ENCODE assay signal across 9 mouse cellular contexts in genomic region chr4:53826641-53827248, GRCm38 (mm10). TPM values are rescaled to one million over a fixed set of nuclear protein-coding genes. Genes with fewer than 3 reads are reported as not detected.
DNase-seq lines count a peak whose midpoint lies in the region; ATAC-seq and TF ChIP-seq lines count a peak whose summit lies in the region.
"Had no signal": no experiment of that assay in that cellular context is flagged by ENCODE, and none has a peak within 500 bp of the region (broad histone marks: within the 10 kb centered on the region; RNA-seq: fewer than 3 reads in every experiment).

No protein-coding gene starts in this region.

- peak overlapping the region; percentile 73 for H3K4me2 ChIP-seq in forebrain, embryonic 12.5 days
- peak overlapping the region; percentile 73 for H3K4me2 ChIP-seq in limb, embryonic 14.5 days (replicated peaks; ENCODE audit: low read depth, low read length, severe bottlenecking)
- peak overlapping the region; percentile 60 for H3K4me2 ChIP-seq in neural tube, embryonic 14.5 days (ENCODE audit: low read depth, low read length)

- peaks cover 3% of the 10 kb centered on the region; the same call in 1 of the 2 replicates for H3K4me1 ChIP-seq in testis, adult 2 months (ENCODE audit: control insufficient read depth, insufficient read depth, low read length)
- peaks cover 6% of the 10 kb centered on the region for H3K4me1 ChIP-seq in forebrain, embryonic 12.5 days
- H3K4me1 ChIP-seq in limb, embryonic 14.5 days (ENCODE audit: control insufficient read depth, insufficient read depth, low read length): peaks cover 8% of the 10 kb centered on the region; the same call in 1 of the 2 replicates
- H3K4me1 ChIP-seq in neural tube, embryonic 14.5 days (ENCODE audit: control insufficient read depth, insufficient read depth, low read length): peaks cover 3% of the 10 kb centered on the region; the same call in 1 of the 2 replicates

- H3K9ac ChIP-seq in forebrain, embryonic 12.5 days: peak overlapping the region; percentile 77
- peak overlapping the region; percentile 72; the same call in 1 of the 2 replicates for H3K9ac ChIP-seq in limb, embryonic 14.5 days (ENCODE audit: low read depth, low read length, severe bottlenecking)
- H3K9ac ChIP-seq in neural tube, embryonic 14.5 days (replicated peaks; ENCODE audit: low read depth, low read length): peak overlapping the region; percentile 72; the same call in 1 of the 2 replicates

- DNase-seq in testis, postnatal 14 days (ENCODE audit: low spot score): no peak
- no peak for DNase-seq in limb, embryonic 14.5 days (ENCODE audit: low spot score)
- DNase-seq in layer of hippocampus, adult 11-12 months (ENCODE audit: low spot score): no peak
- DNase-seq in testis, postnatal 10 days (ENCODE audit: low spot score): no peak

- no peak for TF ChIP-seq POLR2A in testis, adult 2 months (IDR thresholded peaks at IDR 0.05; ENCODE audit: control insufficient read depth, low read depth, low read length)
- TF ChIP-seq POLR2A in limb, embryonic 14.5 days (IDR thresholded peaks at IDR 0.05; ENCODE audit: borderline replicate concordance, extremely low read depth, insufficient read depth, insufficient read length): no peak

- H3K36me3 ChIP-seq in testis, adult 2 months (ENCODE audit: control insufficient read depth, insufficient read depth, low read length): no peaks in the 10 kb centered on the region
- H3K36me3 ChIP-seq in forebrain, embryonic 12.5 days (replicated peaks): no peaks in the 10 kb centered on the region
- no peaks in the 10 kb centered on the region for H3K36me3 ChIP-seq in limb, embryonic 14.5 days (ENCODE audit: control insufficient read depth, insufficient read depth, low read length)
- H3K36me3 ChIP-seq in neural tube, embryonic 14.5 days (ENCODE audit: control insufficient read depth, insufficient read depth, low read length): no peaks in the 10 kb centered on the region

- WGBS in forebrain, embryonic 12.5 days: 16% methylated on average over 11 of the region's 11 CpGs
- WGBS in limb, embryonic 14.5 days: 16% methylated on average over 11 of the region's 11 CpGs
- WGBS in neural tube, embryonic 14.5 days: 20% methylated on average over 11 of the region's 11 CpGs

- no peaks in the 10 kb centered on the region for H3K9me3 ChIP-seq in forebrain, embryonic 12.5 days
- H3K9me3 ChIP-seq in limb, embryonic 14.5 days (ENCODE audit: control insufficient read depth, low read length): no peaks in the 10 kb centered on the region
- no peaks in the 10 kb centered on the region for H3K9me3 ChIP-seq in neural tube, embryonic 14.5 days (ENCODE audit: control insufficient read depth, low read length)

- no peaks in the 10 kb centered on the region for H3K27me3 ChIP-seq in testis, adult 2 months (ENCODE audit: control insufficient read depth, insufficient read depth, low read length)
- no peaks in the 10 kb centered on the region for H3K27me3 ChIP-seq in forebrain, embryonic 12.5 days
- no peaks in the 10 kb centered on the region for H3K27me3 ChIP-seq in limb, embryonic 14.5 days (ENCODE audit: control insufficient read depth, insufficient read depth, low read length)
- H3K27me3 ChIP-seq in neural tube, embryonic 14.5 days (ENCODE audit: control insufficient read depth, insufficient read depth, low read length): no peaks in the 10 kb centered on the region

- H3K27ac ChIP-seq in testis, adult 2 months (ENCODE audit: control insufficient read depth, insufficient read depth, low read depth, low read length): peak overlapping the region; percentile 92
- no peak overlapping the region for H3K27ac ChIP-seq in forebrain, embryonic 12.5 days
- no peak overlapping the region for H3K27ac ChIP-seq in limb, embryonic 14.5 days (replicated peaks; ENCODE audit: low read depth, low read length)
- no peak overlapping the region for H3K27ac ChIP-seq in neural tube, embryonic 14.5 days (ENCODE audit: low read depth, low read length)

- peak overlapping the region; percentile 82; the same call in 1 of the 2 replicates for H3K4me3 ChIP-seq in testis, adult 2 months (ENCODE audit: control insufficient read depth, low read depth, low read length)
- peak overlapping the region; percentile 86 for H3K4me3 ChIP-seq in forebrain, embryonic 12.5 days (replicated peaks)
- H3K4me3 ChIP-seq in limb, embryonic 14.5 days (replicated peaks; ENCODE audit: low read length): peak overlapping the region; percentile 83
- peak overlapping the region; percentile 72 for H3K4me3 ChIP-seq in neural tube, embryonic 14.5 days (ENCODE audit: low read depth, low read length)

- no peak for TF ChIP-seq CTCF in testis, adult 2 months (IDR thresholded peaks at IDR 0.05; ENCODE audit: control insufficient read depth, insufficient read depth, insufficient replicate concordance, low read depth, low read length)

- ATAC-seq in forebrain, embryonic 12.5 days (ENCODE audit: low FRiP score): no peak
- no peak for ATAC-seq in limb, embryonic 14.5 days (ENCODE audit: low FRiP score, low read depth)
- no peak for ATAC-seq in neural tube, embryonic 14.5 days (ENCODE audit: low read depth)
- no peak for ATAC-seq in erythroid progenitor cell, adult 5-6 weeks (replicated peaks; ENCODE audit: low FRiP score, poor library complexity, severe bottlenecking)

RNA-seq across cellular contexts. Expression of gene Tmem38b, which starts 0.9 kb away (rescaled TPM):
- polyA plus RNA-seq in testis, adult 2 months (2012; rRNA removed): 11.9 and 12.0 TPM in 2 replicates
- 7.7 and 8.1 TPM in 2 replicates for polyA plus RNA-seq in forebrain, embryonic 12.5 days (2016; fragmentation: Nextera tagmentation; extraction: Ambion mirVana)
- 7.1 and 8.0 TPM in 2 replicates for polyA plus RNA-seq in limb, embryonic 14.5 days (2012; rRNA removed)
- polyA plus RNA-seq in limb, embryonic 14.5 days (2014; fragmentation: Nextera tagmentation; extraction: Ambion mirVana): 11.0 and 12.6 TPM in 2 replicates
- 7.3 and 9.8 TPM in 2 replicates for polyA plus RNA-seq in neural tube, embryonic 14.5 days (2014; fragmentation: Nextera tagmentation; extraction: Ambion mirVana)
- 4.2 and 9.0 TPM in 2 replicates for total RNA-seq in erythroid progenitor cell, adult 5-6 weeks (2015; ENCODE audit: low replicate concordance)
- 1.7 and 7.0 TPM in 2 replicates for total RNA-seq in erythroid progenitor cell, adult 5-6 weeks (2017; ENCODE audit: low replicate concordance)

RNA-seq across cellular contexts. Expression of gene Tal2, which starts 47.2 kb away (rescaled TPM):
- 0.40 and 0.63 TPM in 2 replicates for polyA plus RNA-seq in testis, adult 2 months (2012; rRNA removed)
- polyA plus RNA-seq in forebrain, embryonic 12.5 days (2016; fragmentation: Nextera tagmentation; extraction: Ambion mirVana): 3.1 and 5.3 TPM in 2 replicates
- 0.24 and 0.30 TPM in 2 replicates for polyA plus RNA-seq in limb, embryonic 14.5 days (2012; rRNA removed)
- polyA plus RNA-seq in limb, embryonic 14.5 days (2014; fragmentation: Nextera tagmentation; extraction: Ambion mirVana): 0.36 TPM in 2 replicates
- 0.14 and 0.20 TPM in 2 replicates for polyA plus RNA-seq in neural tube, embryonic 14.5 days (2014; fragmentation: Nextera tagmentation; extraction: Ambion mirVana)
- not detected in 2 replicates for total RNA-seq in erythroid progenitor cell, adult 5-6 weeks (2015; ENCODE audit: low replicate concordance)
- 0.68 TPM in 1 of 2 replicates, not detected in the other for total RNA-seq in erythroid progenitor cell, adult 5-6 weeks (2017; ENCODE audit: low replicate concordance)
- polyA plus RNA-seq: large intestine, adult 2 months had no signal
